Mouse (Mus musculus) liver, postnatal 0 days (tissue): ENCODE measurements at regions not wholly inside any gene's neighbourhood (a gene's known extent, or its start where the extent isn't known, plus 50 kb on each side); places are given as distances from the start of the nearest gene placed in this dataset.

Source experiments
- CTCF ChIP-seq: sonication (generic); IDR thresholded peaks from 2 replicates; pipeline ENCODE4 v1.5.1; 2016; ENCODE audit warnings: antibody characterized with exemption, low read depth
- EP300 ChIP-seq: IDR thresholded peaks from 2 replicates; pipeline ENCODE4 v1.6.1; 2016; ENCODE audit warnings: antibody characterized with exemption, low read depth, mild to moderate bottlenecking

GRCm38 (mm10) chr7:137685320-137685719 is 247.9 kb downstream of the Glrx3 start:
- no peak for TF ChIP-seq CTCF
- TF ChIP-seq EP300, result no peak
